Mouse (Mus musculus) kidney, adult 2 months (tissue): ENCODE results near the gene Foxn3.

ENCODE experiments used
- CTCF ChIP-seq: fragments of 200-500 bp; conservative IDR thresholded peaks from 2 replicates; pipeline ENCODE4 v1.5.1; 2011; ENCODE audit warnings: low read depth, mild to moderate bottlenecking, control low read depth, low read length, moderate library complexity, mixed read lengths; ENCODE audit not compliant: insufficient read depth, insufficient read length
- POLR2A ChIP-seq: fragments of 200-500 bp; IDR thresholded peaks from one replicate; pipeline ENCODE4 v1.6.1; 2011; ENCODE audit warnings: low read depth, low read length, control low read depth

DNA sequence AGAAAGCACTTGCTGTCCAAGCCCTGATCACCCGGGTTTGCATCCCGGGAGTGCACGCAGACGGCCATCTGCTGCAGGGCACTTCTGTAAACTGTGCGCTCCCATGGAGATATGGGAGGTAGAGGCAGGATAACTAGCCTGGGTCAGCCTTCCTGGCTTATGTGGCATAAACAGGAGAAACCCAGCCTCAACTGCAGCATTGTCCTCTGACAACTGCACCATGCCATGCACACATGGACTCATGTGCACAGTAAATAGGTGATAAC is 332.7 kb downstream of the Foxn3 start:
- TF ChIP-seq CTCF, result no peak
- TF ChIP-seq POLR2A, result no peak
